Mouse (Mus musculus) adrenal gland, postnatal 25 days (tissue): ENCODE measurements at regions not wholly inside any gene's neighbourhood (a gene's known extent, or its start where the extent isn't known, plus 50 kb on each side); places are given as distances from the start of the nearest gene placed in this dataset.
"Not testable (repeated sequence)": the region's sequence is repeated elsewhere in the genome, so short reads cannot be mapped to it uniquely, and the experiment has no call there.

Experiments
- DNase-seq: peaks from one replicate; pipeline ENCODE4 v3.0.0; 2021; ENCODE audit warnings: mixed read lengths

DNA sequence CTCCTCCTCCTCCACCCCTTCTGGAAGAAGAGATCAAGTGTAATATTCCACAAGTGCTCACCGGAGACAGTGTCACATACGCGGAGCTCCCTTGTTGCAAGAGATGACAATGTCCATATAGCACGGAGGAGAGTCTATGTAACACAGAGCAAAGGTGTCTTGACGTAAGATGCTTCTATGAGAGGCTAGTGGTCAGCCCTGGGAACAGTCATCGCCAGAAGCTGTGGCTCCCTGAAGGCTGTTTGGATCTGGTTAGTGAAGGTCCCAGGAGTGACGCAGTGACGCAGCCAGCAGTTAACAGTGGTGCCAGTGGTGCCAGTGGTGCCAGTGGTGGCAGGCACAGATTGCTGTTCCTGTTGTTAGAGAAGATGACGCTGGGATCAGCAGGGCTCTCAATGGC, 66.9 kb downstream of the Twistnb start:
- no peak for DNase-seq

DNA sequence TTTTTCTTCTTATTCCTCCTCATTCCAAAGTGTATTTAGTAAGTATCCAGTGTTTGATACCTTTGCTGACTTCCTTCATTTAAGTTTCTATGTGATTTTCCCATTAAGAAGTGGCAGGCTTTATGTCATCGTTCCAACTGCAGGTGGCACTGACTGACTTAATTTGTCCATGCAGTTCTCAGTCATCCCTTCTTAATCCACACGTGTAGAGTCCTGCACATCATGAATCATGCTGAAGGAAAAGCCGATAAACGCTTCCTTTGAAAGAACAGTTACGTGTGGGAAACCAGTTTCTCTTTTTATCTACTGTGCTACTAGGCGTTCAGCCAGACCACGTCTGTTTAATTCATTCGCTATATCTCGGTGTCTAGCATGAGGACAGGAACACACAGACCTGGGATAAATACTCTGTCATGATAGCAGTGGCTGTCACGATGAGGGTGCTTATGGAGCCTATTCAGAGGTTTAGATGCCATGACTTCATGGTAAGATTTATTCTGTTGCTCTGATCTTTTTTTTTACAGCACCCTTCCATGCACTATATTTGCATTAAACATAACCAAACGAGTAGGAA, 68.0 kb downstream of the Twistnb start:
- DNase-seq, result no peak

DNA sequence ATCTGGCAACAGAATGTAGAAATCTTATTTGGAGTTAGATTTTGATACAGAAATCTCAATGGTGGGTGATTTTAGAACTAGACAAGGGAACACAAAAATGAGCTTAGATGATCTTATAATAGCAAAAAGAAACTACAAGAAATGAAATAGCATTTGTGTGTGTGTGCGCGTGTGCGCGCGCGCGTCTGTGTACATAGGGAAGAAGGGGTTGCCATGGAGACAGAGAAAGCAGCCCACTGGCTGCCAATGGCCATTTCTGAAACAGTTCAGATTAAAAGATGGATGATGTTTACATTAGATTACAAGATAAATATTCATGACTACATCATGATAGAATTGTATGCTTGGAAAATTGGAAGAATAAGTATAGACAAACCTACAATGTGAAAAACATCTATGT, 112.1 kb downstream of the Twistnb start:
- no peak for DNase-seq

DNA sequence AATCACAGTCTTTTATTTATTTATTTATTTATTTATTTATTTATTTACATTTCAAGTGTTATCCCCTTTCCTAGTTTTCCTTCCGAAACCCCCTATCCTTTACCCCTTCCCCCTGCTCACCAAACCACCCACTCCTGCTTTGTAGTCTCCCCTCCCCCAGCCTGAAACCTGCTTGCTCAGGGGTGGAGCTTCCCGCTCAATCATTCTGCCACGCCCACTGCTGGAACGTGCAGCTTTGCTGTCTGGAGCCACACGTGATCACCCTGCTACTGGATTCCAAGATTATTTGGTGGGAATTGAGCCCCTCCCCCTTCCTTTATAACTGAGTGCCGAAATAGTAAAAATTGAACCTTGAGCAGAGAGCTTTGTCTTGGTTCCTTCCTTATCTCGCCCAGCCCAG, 122.2 kb downstream of the Twistnb start:
- DNase-seq, result not testable (repeated sequence)

DNA sequence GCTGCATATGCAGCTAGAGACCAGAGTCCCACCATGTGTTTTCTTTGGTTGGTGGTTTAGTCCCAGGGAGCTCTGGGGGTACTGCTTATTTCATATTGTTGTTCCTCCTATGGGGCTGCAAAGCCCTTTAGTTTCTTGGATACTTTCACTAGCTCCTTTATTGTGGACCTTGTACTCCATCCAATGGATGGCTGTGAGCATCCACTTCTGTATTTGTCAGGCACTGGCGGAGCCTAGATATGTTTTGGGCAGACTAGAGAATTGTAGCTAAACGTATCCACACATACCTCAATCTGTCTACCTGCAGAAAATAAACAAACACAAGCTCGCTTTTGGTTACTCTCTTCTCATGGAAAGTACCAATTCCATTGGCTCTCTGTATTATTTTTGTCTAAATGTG, 122.8 kb downstream of the Twistnb start:
- DNase-seq, result no peak

DNA sequence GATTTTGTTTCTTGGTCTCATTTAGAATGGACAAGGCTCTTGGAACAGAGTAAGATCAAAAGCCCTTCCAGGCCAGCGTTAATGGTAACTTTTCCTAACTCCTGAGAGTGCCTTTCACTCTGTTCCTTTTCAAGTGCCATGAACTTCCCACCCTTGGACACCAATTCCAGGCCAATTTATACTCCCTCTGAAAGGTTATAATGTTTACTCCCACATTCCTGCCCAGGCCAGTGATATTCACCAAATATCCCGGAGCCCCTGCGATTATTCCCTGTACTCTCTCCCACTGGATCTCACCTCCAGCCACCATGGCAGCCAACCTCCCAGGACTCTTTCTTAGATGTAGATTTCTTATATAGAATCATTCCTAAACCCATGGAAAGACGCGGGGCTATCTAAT, 123.2 kb downstream of the Twistnb start:
- DNase-seq, result no peak

DNA sequence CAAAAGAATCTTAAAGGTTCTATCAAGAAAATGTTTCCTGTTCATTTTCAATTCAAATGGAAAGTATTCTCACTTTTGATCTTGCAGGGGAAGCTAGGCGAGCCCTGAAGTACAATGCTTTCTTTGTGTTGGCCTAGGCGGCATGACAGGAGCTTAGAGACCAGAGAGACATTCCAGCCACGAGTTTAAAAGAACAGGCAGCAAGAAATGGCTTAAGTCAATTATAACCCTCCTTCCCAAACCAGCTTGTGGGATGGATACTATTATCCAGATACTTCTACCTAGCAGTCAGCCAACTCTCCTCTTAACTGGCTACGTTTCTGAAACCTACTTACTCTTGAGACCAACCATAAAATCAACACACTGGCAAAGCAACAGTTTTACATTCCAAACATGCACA, 124.3 kb downstream of the Twistnb start:
- DNase-seq, result no peak

DNA sequence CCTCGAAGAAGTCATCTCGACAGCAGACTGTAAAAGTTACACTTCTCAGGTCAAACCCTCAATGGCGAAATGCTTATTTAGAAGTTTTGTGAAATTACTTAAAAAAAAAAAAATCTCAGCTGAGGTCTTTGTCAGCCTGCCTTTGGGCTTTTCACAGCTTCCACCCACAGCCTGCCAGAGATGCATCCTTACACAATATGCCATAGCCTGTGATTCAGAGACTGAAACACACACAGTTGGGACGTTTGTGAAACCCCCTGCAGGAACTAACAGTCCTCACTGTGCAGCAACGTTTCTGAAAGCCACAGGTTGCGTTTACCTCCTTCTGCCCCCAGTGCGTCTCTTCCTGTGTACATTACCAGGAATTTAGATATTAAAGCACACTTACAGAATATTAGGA, 131.7 kb downstream of the Twistnb start:
- DNase-seq, result no peak

DNA sequence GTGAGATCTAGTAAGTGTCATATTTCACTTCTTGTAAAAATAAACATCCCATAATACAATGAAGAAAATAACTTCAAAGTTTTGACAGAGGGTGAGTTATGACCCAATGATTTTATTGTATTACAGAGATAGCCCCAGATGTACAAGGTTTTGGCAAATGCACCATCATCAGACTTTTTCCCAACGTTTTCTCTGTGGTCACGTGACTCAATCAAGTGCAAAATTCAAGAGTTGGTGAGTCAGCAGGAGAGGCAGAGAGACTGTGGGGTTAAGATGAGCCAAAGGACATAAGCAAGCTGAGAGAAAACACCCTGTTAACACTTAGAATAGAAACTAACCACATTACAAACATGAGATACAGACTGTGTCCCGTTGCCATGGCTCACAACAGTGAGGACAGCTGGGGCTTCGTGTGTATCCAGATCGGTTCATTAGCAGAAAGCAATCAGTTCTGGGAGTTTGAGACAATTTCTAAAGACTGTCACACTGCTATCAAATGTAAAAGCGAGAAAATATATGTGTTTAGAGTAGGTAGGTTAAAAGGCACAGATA, 148.5 kb downstream of the Twistnb start:
- no peak for DNase-seq

DNA sequence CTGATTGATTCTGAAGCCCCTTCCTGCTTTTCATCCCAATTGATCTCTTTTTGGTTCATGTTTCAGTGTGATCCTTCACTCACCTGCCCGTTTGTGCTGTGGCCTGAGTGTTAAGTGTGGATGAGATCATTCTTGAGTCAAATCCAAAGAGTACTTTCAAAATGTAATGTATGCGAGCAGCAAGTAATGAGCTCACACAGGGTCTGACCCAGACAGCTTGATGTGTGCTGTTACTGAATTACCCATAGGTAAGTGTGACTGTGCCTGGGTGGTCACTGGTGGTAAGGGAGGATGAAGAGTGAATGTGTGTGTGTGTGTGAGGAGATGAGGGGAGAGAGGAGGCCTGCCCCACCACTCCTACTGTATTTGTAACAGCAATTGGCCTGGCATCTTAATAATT, 151.4 kb downstream of the Twistnb start:
- DNase-seq, result no peak

DNA sequence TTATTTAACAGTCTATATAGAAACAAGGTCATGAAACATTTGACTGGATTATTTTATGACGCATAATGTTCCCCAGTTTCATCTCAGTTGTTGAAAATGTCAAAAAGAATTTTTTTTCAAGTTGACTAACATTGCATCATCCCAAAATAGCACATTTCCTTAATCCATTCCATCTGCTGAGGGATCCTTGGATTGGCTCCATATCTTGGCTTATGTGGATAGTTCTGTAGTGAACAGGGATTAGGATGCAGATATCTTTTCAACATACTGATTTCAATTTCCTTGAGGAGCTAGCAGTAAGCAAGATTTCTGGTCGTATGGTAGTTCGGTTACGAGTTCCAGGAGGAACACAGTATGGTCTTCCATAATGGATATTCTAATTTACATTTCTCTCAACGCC, 161.6 kb downstream of the Twistnb start:
- no peak for DNase-seq

DNA sequence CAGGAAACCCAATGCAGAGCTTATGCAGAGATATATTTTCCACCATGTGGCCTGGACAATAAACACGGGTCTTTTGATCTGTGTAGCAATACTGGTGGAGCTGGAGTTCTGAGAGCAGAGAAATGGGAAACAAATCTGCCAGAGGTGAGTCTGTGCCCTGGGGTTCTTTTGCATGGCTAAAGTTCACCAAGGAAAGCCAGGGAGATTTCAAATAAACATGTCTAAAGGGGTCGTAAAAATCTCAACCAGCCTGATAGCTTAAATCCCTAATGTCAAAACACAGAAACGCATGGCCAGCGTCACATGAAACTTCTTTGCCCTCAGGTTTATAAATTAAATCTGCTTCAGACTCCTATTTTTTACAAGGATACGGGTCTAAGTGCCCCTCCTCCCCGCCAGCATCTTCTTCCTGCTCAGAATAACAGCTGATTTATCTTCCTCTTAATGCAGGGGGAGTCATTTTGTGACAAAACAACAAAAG, 163.0 kb downstream of the Twistnb start:
- DNase-seq, result no peak

DNA sequence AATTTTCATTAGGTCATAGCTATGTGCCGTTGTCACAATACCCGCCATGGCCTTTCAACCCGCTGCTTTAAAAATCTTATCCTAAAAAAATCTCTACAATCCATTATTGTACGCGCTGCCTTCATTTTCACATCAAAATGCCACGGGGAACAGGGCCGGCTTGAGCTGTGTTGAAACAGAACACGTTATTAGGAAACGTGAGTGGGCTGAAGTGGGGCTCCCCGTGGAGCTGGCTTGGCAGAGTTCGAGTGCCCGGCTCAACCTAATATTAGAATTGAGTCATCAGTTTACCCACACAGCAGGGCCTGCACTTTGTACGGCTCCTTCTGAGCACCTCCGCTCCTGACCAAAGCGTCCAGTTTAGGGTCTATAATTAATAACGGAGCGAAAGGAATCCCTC, 163.5 kb downstream of the Twistnb start:
- DNase-seq, result no peak

DNA sequence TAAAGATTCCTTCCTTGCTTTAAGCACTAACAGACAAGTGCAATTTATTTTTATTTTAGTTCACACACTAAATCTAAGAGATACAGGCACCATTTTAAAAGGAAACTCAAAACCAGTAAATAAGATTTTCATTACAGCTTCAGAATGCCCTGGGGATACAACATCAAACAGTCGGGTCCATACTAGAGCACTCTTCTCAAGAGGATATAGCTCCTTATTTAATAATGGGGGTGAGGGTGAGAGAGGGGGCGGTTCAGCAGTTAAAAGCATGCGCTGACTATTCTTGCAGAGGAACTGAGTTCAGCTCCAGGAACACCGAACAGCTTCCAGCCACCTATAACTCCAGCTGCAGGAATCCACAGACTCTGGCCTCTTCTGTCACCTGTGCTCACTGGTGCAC, 164.2 kb downstream of the Twistnb start:
- no peak for DNase-seq

DNA sequence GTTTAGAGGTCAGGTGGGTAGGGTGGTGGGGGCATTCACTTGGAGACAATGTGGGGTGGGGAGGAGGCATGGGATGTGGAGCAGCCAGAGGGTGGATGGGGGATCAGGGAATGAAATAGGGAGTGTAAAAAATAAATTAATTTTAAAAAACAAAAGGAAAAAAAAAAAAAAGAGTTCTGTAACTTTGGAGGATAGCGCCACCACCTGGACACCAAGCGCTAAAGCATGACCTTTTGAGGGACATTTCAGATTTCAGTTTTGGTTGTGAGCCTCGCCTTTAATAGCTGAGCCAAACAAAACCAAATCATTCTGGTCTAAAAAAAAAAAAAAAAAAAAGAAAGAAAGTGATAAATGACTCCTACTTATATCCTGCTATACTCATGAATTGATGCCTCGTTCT, 176.0 kb downstream of the Twistnb start:
- peak; percentile 3 for DNase-seq

DNA sequence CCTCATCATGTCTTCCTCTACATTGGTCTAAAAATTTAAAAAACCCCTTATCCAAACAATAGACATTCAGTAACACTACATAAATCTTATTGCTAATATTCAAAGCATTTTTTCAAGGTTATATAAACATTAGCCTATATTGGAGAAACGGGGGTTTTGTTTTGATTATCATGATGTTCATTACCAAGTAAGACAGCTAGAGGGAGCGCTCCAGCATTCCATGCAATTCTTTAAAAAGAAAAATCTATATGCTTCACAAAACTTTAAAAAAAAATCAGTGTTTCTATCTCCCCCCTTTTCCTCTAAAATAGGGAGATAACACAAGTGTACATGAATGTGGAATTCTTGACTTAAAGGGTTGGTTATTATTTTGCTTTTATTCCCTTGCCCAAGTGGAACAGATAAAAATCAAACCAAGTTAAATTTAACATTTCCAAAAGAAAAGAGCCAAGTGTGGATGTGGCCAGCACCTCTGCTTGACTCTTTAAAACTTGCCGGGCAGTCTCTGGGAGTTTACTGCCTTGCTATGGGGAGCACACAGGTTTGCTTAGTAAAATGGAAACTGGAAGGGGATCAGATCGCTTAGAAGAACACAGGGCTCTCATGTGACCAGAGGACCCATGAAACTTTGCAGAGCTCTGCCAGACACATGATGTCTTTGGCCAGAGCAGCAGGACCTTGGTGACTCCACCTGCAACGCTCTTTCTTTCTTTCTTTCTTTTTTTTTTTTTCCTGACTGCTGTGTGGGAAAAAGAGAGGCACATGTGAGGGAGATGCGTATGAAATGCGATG, 178.6 kb downstream of the Twistnb start:
- DNase-seq, result no peak

DNA sequence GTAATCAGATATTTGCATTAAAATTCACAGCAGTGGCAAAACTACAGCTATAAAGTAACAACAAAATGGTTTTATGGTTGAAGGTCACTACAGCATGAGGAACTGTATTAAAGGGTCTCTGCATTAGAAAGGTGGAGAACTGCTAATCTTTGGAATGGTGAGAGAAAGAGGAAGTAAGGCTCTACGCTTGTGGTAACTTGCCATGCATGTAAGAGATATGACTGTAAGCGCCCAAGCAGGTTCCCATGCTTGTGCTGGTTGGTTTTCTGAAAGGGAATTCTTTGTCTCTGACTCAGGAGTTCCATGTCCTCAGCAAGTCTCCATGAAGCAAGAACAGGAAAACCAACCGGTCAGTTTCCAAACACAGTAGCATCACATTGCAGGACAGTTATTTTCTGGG, 182.9 kb downstream of the Twistnb start:
- no peak for DNase-seq

DNA sequence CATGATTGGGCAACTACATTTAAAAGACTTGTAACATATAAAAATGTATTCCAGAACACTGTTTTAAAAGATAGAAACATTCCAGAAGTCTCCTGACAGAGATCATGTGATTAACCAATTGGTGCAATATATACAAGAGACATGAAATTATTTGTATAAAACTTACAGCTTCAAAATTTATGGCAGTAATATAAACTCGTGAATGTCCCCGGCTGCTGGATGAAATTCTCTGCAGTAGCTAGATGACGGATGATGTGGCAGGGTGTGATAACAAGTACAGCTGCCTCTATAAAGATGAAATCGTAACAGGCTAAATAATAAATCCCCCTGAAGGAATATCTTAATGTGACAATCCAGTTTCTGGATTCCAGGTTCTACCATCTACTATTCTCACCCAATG, 191.0 kb downstream of the Twistnb start:
- DNase-seq, result no peak

DNA sequence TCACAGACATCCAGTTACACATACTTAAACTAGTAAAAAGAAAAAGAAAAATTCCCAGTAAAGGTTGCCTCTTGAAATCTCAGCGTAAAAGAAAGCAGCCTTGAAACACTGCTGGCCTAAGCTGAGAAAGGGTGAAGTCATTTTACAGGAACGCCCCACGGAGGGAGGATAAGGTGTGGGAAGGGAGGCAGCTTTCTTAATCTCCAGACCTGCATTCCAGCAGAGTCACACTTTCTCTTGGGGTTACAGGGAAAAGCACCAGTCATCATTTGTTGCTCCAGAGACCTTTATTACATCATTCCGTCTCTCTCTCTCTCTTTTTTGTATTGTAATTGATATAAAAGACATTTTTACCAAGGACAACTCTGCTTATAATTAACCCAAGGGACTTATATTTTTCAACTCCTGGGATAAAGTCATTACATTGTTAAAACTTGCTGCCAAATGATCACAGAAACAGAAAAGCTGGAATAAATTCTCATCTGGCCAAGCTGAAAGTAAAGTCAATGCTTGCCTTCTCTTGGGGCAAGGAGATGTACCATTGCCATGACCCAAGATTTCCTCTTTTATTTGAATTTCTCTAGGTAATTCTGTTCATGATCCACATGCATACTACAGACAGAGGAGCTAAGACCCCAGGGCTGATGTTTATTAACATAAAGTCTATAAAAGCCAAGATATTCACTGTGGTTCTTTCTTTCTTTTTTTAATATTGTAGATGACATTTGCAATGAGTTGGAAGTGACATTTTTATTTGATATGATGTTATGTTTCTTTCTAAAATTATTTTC, 196.9 kb downstream of the Twistnb start:
- DNase-seq, result no peak

DNA sequence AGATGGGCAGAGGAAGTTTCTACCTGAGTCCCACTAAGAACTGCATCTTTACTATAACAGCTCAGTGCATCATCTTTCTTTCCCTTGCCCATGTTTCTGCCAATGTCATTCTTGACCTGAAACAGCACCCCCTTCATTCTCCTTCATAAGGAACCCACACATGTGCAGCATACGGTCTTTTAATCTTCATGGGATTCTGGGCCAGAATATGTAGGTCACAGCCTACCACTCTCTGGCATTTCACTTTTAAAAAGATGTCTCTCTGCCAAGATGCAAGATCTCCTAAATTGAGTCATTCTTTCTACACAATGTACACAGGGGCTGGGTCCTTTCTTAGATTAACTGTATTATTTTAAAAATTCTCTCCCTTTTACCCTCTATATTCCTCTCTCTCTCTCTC, 223.2 kb downstream of the Twistnb start:
- no peak for DNase-seq

DNA sequence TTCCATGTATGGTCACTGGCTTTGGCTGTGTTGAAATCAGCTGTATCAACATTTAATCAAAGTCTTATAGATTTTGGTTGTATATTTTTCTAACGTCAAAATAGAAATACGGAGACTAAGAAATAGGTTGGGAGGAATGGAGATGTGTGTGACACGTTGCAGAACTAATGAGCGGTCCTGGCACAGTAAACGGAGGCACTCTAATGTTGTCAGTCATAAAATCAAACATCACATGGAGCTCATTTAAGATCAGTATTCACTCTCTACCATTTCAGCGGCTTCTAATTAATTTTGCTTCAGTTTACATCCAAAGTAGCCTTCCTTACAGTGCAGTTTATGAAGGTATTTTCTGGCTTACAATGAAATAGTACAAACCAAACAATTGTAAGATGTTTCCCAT, 246.1 kb downstream of the Twistnb start:
- no peak for DNase-seq

DNA sequence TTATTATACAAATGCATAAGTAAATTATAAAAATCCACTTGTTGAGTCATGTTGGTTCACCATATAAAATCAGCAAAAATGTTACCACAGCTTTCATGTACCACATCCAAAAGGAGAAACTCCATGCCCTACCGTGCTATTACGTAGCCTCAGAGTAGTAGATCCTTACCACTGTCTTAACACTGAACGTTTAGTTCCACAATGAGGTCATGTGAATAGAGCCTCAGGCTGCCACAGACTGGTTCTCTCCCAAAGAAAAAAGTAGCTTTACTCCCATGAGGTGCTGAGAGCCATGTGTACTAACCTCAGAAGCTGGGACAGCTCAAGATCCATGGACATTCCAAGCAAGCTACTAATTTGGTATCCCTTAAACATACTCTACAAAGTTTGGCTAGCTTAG, 235.4 kb upstream of the Ferd3l start:
- DNase-seq, result no peak

DNA sequence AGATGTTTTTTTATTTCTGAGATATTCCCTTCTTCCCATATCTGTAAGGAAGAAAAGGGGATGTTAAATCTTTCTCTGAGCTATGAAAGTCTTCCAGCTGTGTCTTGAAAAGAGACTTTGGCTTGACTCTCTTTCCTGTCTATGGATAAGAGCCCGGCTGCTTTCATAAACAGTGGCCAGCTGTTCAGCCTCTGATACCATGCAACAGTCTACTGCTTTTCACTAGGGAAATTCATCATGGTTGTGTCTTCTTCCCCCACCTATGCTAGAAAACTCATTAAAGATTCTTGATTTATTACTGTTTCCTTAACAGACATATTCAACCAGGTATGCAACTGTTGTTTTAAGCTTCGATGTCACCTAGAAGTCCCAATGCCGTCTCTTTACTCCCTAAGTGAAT, 213.8 kb upstream of the Ferd3l start:
- no peak for DNase-seq
